Mouse (Mus musculus) kidney, embryonic 14.5 days (tissue): Measurements from ENCODE around the gene Csmd2. TPM values are rescaled to one million over a fixed set of nuclear protein-coding genes. Genes with fewer than 3 reads are reported as not detected.

ENCODE experiments used
- ATAC-seq: fragments of 200-750 bp; cut with Nextera tagmentation; 2 replicates; pipeline ENCODE4 v1.8.0; 2017; ENCODE audit warnings: moderate number of reproducible peaks, mild to moderate bottlenecking, moderate TSS enrichment, moderate library complexity; ENCODE audit not compliant: low FRiP score, low TSS enrichment
- H3K27ac ChIP-seq: fragments of 300-500 bp; sonication (generic); 2 replicates; pipeline ENCODE4 v1.5.1; 2014; ENCODE audit warnings: low read depth, mild to moderate bottlenecking, low read length, moderate library complexity, mixed read lengths
- H3K27me3 ChIP-seq: fragments of 300-500 bp; sonication (generic); 2 replicates; pipeline ENCODE4 v1.6.1; 2014; ENCODE audit warnings: mild to moderate bottlenecking, low read length; ENCODE audit not compliant: control insufficient read depth, insufficient read depth
- H3K36me3 ChIP-seq: fragments of 300-500 bp; sonication (generic); 2 replicates; pipeline ENCODE4 v1.6.1; 2014; ENCODE audit warnings: low read length, mixed read lengths; ENCODE audit not compliant: control insufficient read depth, insufficient read depth
- H3K4me1 ChIP-seq: fragments of 300-500 bp; sonication (generic); 2 replicates; pipeline ENCODE4 v1.6.1; 2014; ENCODE audit warnings: low read length, mixed read lengths; ENCODE audit not compliant: control insufficient read depth, insufficient read depth
- H3K4me2 ChIP-seq: fragments of 300-500 bp; sonication (generic); replicated peaks from 2 replicates; pipeline ENCODE4 v1.6.1; 2014; ENCODE audit warnings: low read depth, mild to moderate bottlenecking, low read length
- H3K4me3 ChIP-seq: fragments of 300-500 bp; sonication (generic); 2 replicates; pipeline ENCODE4 v1.5.1; 2014; ENCODE audit warnings: mild to moderate bottlenecking, low read length
- H3K9ac ChIP-seq: fragments of 300-500 bp; sonication (generic); 2 replicates; pipeline ENCODE4 v1.6.1; 2014; ENCODE audit warnings: low read depth, mild to moderate bottlenecking, low read length, moderate library complexity
- H3K9me3 ChIP-seq: fragments of 300-500 bp; sonication (generic); 2 replicates; pipeline ENCODE4 v1.6.1; 2016; ENCODE audit warnings: low read length; ENCODE audit not compliant: control insufficient read depth
- WGBS: fragments of 180-500 bp; shearing (Covaris S2); extraction: QIAGEN DNeasy Blood & Tissue Kit; methylation state at CpG from one replicate; pipeline ENCODE4 v1.1.7; 2014; 5-methylcytosine and 5-hydroxymethylcytosine counted together
- polyA plus RNA-seq: library from polyadenylated mRNA; unstranded; fragments of >200 nt; fragmentation: Nextera tagmentation; extraction: Ambion mirVana; gene quantifications from 2 replicates; pipeline ENCODE4 v1.2.1, GENCODE M21; 2014

Gene Csmd2
- polyA plus RNA-seq, 1 experiment from 2014 or later = 0.01 TPM

DNA sequence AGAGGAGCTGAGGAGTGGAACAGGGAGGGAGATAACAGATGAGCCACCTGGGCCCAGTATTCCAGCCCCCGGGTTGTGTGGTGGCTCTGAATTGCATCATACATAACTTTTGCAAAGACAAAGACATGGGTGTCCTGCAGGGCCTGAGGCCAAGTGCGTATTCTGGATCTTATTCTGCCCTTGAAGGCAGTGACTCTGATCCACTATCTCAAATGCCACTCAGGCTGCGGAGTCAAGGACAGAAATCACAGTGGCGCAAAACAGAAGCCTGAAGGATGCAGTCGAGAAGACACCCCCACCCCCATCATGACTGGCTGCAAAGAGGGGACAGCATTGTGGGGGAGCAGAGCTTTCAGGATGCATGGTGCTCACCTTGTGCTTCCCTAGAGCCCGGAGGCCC is 563.1 kb downstream of the Csmd2 start:
- Histone ChIP-seq H3K9me3 (no peaks in the 10 kb centered on the region), H3K36me3 (no peaks in the 10 kb centered on the region), H3K4me3 (no peak overlapping the region), H3K9ac (no peak overlapping the region), H3K4me1 (no peaks in the 10 kb centered on the region), H3K4me2 (no peak overlapping the region), H3K27me3 (no peaks in the 10 kb centered on the region), H3K27ac (no peak overlapping the region)
- no peak for ATAC-seq
- WGBS = 84% methylated on average over 6 of the region's 6 CpGs

DNA sequence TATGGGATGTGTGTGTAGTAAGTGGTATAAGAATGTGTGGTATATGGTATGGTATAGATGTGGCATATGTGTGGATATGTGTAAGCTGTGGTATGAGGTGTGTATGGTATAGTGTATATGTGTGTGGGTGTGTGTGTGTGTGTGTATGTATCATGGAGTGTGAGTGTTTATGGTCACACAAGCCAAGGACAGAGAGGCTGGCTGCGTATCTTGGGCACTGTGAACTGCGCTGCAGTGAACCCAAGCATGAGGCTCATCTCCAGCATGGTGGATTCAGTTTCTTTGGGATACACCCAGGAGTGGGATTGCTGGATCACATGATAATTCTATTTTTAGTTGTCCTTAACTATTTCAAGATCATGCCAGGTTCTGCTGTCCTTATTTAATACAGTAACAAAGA is 566.5 kb downstream of the Csmd2 start:
- no peak overlapping the region for H3K4me2 ChIP-seq
- no peak overlapping the region for H3K27ac ChIP-seq
- H3K4me1 ChIP-seq = no peaks in the 10 kb centered on the region
- H3K27me3 ChIP-seq = no peaks in the 10 kb centered on the region
- no peak overlapping the region for H3K9ac ChIP-seq
- WGBS = 97% methylated on average over 2 of the region's 2 CpGs
- no peak for ATAC-seq
- H3K4me3 ChIP-seq = no peak overlapping the region
- H3K36me3 ChIP-seq = no peaks in the 10 kb centered on the region
- H3K9me3 ChIP-seq = no peaks in the 10 kb centered on the region

DNA sequence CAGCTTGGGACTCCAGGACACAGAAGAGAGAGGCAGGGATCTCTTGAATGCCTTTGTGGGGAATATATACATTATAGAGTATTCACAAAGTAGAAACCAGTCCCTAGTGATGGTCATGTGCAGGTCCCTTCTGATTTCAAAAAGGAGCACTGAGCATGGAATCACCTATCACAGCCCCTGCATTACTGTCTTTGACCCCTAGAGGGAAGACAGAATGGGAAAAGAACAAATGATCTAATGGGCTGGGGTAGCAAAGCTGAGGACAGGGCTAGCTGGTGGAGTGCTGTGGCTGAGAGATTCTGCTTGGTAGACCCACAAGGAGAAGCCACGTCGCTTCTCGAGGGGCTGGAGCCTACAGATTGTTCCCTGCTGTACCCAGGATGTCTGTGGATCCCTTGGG is 572.7 kb downstream of the Csmd2 start:
- ATAC-seq = no peak
- 85% methylated on average over 3 of the region's 3 CpGs for WGBS
- H3K36me3 ChIP-seq = no peaks in the 10 kb centered on the region
- no peak overlapping the region for H3K4me2 ChIP-seq
- H3K4me1 ChIP-seq = no peaks in the 10 kb centered on the region
- H3K9me3 ChIP-seq = no peaks in the 10 kb centered on the region
- H3K27ac ChIP-seq = no peak overlapping the region
- H3K4me3 ChIP-seq = no peak overlapping the region
- no peaks in the 10 kb centered on the region for H3K27me3 ChIP-seq
- no peak overlapping the region for H3K9ac ChIP-seq

DNA sequence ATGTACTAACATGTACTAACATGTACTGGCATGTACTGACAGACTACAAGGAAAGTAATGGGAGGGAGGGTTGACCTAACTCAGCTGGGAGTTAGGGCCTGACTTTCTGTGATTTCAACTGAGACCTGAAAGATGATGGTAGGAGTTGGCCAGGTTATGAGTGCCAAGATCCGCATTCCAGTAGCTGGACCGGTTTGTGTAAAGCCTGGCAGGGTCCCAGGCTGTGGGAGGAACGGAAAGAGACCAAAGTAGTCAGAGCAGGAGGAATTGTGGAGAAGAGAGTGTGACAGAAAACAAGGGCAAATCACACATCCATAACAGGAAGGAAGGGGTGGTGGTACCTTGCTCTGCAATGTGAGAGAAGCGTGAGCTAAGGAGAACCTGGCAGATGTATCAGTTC is 588.2 kb downstream of the Csmd2 start:
- Histone ChIP-seq H3K9me3 (no peaks in the 10 kb centered on the region), H3K4me1 (no peaks in the 10 kb centered on the region), H3K27ac (no peak overlapping the region), H3K4me3 (no peak overlapping the region), H3K4me2 (no peak overlapping the region), H3K36me3 (peaks cover 6% of the 10 kb centered on the region), H3K27me3 (no peaks in the 10 kb centered on the region), H3K9ac (no peak overlapping the region)
- 87% methylated on average over 4 of the region's 4 CpGs for WGBS
- ATAC-seq = no peak

DNA sequence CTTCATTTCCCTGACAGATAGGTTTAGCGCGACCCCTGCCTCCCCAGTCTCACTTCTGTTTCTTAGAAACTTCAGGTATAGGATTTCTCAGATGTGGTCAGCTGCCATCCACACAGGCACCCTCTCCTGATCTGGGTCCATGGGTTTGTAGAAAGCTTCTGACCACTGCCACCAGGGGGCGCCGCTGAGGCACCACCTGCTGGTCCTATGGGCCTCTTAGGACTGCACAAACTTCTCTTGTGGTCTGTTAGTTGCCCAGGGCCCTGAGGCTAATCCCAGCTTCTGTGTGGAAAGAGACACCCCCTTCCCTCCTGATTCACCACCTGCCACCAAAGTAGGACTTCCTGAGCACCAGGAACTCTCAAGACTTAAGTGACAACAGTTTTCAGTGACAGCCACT is 591.5 kb downstream of the Csmd2 start:
- Histone ChIP-seq H3K9ac (no peak overlapping the region), H3K27me3 (no peaks in the 10 kb centered on the region), H3K4me1 (no peaks in the 10 kb centered on the region), H3K4me2 (no peak overlapping the region), H3K4me3 (no peak overlapping the region), H3K9me3 (peaks cover 27% of the 10 kb centered on the region), H3K36me3 (peaks cover 18% of the 10 kb centered on the region), H3K27ac (no peak overlapping the region)
- ATAC-seq = no peak
- WGBS = 55% methylated on average over 4 of the region's 4 CpGs

DNA sequence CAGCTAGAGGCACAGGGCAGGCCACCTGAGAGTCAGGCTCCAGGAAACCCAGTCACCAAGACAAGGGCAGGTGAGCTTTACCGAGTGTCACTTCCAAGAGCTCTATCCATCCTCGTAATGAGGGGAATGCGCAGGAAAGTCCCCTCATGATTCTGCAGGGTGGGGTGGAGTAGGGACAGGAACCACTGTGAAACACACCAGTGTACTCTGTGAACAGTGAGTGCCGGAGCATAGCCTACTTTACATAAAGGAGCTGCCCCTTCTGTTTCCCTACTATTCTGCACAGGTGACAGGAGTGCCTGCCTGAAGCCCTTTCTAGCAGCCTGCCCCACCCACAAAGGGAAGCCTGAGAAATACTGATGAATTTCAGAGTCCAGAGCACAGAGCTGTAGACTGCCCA is 605.6 kb downstream of the Csmd2 start:
- Histone ChIP-seq H3K4me2 (no peak overlapping the region), H3K9ac (no peak overlapping the region), H3K36me3 (peaks cover 22% of the 10 kb centered on the region; the same call in 1 of the 2 replicates), H3K4me3 (no peak overlapping the region), H3K9me3 (no peaks in the 10 kb centered on the region), H3K4me1 (no peaks in the 10 kb centered on the region), H3K27me3 (no peaks in the 10 kb centered on the region), H3K27ac (no peak overlapping the region)
- no peak for ATAC-seq
- 90% methylated on average over 4 of the region's 4 CpGs for WGBS

DNA sequence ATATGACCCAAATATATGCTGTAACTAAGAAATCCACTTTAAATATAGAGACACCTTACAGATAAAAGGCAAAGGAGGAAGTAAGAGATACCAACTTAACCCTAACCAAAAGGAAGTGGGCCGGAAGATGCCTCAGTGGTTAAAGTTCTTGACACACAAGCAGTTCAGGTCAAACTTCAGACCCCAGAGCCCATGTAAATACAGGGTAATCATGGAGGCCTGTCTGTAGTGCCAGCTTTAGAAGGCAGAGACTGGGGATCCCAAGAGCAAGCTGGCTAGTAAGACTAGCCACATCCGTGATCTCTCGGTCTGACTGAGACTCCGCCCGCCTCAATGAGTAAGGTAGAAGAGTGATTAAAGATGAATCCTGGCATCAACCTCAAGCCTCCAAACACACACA is 606.4 kb downstream of the Csmd2 start:
- no peak for ATAC-seq
- no peak overlapping the region for H3K27ac ChIP-seq
- 94% methylated on average over 5 of the region's 5 CpGs for WGBS
- H3K27me3 ChIP-seq = no peaks in the 10 kb centered on the region
- no peak overlapping the region for H3K4me3 ChIP-seq
- H3K9me3 ChIP-seq = no peaks in the 10 kb centered on the region
- H3K36me3 ChIP-seq = peaks cover 17% of the 10 kb centered on the region; the same call in 1 of the 2 replicates
- no peaks in the 10 kb centered on the region for H3K4me1 ChIP-seq
- H3K9ac ChIP-seq = no peak overlapping the region
- H3K4me2 ChIP-seq = no peak overlapping the region

DNA sequence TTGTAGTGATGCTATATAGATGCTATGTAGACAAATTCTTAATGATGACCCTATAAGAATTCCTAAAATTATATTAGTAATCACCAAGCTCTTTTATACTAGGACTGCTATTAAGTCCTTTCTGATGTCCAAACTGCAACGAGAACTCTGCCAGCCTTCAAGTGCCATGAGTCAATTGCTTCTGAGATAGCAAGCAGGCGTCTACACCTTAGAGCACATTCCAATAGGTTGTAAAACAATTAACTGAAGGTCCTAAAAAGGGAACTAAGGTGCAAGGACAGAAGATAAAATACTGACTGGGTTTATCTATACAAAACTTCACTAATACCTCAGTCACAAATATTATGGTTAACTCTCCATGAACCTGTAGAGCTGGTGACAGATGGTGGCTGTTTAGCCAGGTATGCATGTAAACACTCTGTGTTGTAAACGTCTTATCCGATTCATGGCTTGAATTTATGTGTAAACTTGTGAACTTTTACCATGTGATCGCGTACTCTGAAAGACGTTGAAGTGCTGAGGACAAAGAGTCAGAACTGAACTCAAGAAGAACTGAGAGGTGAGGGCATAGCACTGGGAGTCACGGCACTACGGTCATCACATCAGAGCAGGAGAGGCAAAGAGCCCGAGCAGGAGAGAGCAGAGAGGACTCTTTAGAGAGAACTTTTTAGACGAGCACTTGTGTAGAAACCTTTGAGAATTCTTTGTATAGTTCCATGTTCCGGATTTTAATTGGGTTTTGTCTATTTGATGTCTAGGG is 610.3 kb downstream of the Csmd2 start:
- no peaks in the 10 kb centered on the region for H3K9me3 ChIP-seq
- no peak overlapping the region for H3K4me3 ChIP-seq
- H3K27me3 ChIP-seq = no peaks in the 10 kb centered on the region
- no peak overlapping the region for H3K4me2 ChIP-seq
- H3K36me3 ChIP-seq = peaks cover 13% of the 10 kb centered on the region
- no peak overlapping the region for H3K9ac ChIP-seq
- H3K27ac ChIP-seq = no peak overlapping the region
- no peak for ATAC-seq
- no peaks in the 10 kb centered on the region for H3K4me1 ChIP-seq
- WGBS = 64% methylated on average over 12 of the region's 12 CpGs

DNA sequence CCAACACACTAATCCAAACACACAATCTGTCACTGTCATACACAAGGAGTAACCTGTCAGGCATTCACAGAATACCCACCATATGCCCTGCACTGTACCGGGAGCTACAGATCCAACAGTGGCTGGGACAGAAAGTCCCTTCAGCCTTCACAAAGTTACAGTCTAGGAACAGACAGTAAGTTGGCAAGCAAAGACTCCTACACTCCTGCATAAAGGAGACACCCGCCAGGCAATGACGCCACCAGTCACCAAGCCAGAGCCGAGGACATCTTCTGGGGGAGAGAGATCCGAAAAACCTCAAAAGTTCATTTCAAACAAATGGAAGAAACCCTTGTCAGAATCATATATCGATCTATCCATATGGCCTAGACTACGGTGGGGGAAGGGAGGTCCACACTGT is 618.9 kb downstream of the Csmd2 start:
- no peaks in the 10 kb centered on the region for H3K27me3 ChIP-seq
- peaks cover 24% of the 10 kb centered on the region for H3K36me3 ChIP-seq
- no peak overlapping the region for H3K4me3 ChIP-seq
- H3K4me1 ChIP-seq = peaks cover 3% of the 10 kb centered on the region; the same call in 1 of the 2 replicates
- no peak overlapping the region for H3K4me2 ChIP-seq
- 97% methylated on average over 7 of the region's 7 CpGs for WGBS
- ATAC-seq = no peak
- no peak overlapping the region for H3K27ac ChIP-seq
- no peak overlapping the region for H3K9ac ChIP-seq
- no peaks in the 10 kb centered on the region for H3K9me3 ChIP-seq
